Mouse (Mus musculus) cerebellum, adult (tissue): ENCODE measurements around the gene Tada2b.

Source experiments
- ATAC-seq: cut with Nextera tagmentation; 2 replicates; pipeline ENCODE4 v1.9.2; 2017; ENCODE audit warnings: mild to moderate bottlenecking, moderate library complexity, mixed read lengths; ENCODE audit not compliant: insufficient number of reproducible peaks, low FRiP score, low TSS enrichment

Gene Tada2b

GRCm38 (mm10) chr5:36451119-36451518 lies 33.0 kb downstream of the Tada2b start:
- no peak for ATAC-seq

GRCm38 (mm10) chr5:36449710-36450358 lies 34.3 kb downstream of the Tada2b start:
- no peak for ATAC-seq

- ATAC-seq, result no peak
Observed at GRCm38 (mm10) chr5:36447872-36448271, 36.2 kb downstream of the Tada2b start.

DNA sequence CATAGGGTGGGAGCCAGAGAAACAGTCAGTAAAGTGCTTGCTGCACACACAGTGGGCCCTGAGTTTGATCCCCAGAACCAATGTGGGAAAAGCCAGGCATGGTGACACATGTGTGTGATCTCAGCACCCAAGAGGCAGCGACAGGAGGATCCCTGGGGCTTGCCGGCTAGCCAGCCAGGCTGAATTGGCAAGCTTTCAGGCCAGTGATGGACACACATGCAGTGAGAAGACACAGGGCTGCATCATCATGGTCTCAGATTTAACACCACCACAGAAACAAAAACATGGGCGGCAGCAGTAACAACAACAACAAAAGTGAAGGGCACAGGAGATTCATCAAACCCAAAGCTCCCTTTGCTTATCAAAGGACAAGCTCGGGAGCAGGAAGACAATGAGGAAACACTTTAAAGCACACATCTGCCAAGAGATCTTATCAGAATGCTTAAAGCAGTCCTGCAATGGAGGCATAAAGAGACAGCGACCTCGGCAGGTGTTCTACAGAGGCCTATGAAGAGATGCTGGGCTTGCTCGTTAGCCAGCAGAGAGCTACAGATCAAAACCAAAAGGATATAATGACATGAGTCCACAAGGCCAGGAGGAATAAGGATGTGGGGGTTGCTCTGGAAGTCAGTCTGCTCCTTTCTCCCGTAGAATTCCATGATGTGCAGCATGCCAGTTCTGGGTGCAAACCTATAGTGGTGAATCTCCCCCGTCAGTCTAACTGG lies 37.8 kb downstream of the Tada2b start:
- ATAC-seq, result no peak

- peak; percentile 58 for ATAC-seq
Observed at GRCm38 (mm10) chr5:36445028-36445427, 39.1 kb downstream of the Tada2b start.

DNA sequence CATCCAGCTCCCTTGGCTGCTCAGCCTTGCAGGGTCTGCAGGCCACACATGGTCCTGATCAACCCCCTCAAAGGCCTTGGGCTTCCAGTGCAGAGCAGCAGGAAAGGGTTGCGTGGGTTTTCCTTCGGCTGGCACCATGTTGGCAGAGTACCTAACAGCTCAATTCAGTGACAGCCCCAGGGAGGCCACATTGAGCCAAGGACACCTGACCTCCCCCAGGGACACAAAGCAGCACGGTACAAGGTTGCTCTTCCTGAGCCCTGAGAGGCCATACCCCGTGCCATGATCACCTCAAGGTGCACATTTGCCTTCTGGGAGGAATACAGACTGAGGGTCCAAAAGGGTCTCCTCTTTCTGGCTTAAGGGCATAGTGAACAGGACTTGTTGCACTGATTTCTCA lies 39.5 kb downstream of the Tada2b start:
- ATAC-seq, result no peak

GRCm38 (mm10) chr5:36440741-36441140 lies 43.3 kb downstream of the Tada2b start:
- no peak for ATAC-seq

GRCm38 (mm10) chr5:36436858-36437257 lies 47.2 kb downstream of the Tada2b start:
- no peak for ATAC-seq

- no peak for ATAC-seq
Observed at GRCm38 (mm10) chr5:36434398-36434967, 49.6 kb downstream of the Tada2b start.

DNA sequence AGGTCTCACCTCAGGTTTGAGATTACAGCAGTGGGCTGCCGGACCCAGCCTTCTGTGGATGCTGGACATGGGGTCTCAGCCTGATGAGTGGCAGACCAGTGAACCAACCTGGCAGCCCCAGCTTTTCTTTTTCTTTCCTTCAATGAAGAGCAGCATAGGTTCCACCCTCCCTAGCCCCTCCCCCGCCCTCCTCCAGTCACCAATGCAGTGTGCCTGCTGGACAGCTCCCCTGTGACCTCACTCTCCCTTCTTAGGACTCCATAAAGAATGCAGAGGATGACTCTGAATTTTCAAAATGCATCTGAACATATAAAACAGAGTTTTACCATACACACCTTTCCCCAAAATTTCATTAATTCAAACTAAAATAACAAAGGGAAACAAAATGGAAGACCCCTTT lies 52.4 kb downstream of the Tada2b start:
- ATAC-seq, result no peak

DNA sequence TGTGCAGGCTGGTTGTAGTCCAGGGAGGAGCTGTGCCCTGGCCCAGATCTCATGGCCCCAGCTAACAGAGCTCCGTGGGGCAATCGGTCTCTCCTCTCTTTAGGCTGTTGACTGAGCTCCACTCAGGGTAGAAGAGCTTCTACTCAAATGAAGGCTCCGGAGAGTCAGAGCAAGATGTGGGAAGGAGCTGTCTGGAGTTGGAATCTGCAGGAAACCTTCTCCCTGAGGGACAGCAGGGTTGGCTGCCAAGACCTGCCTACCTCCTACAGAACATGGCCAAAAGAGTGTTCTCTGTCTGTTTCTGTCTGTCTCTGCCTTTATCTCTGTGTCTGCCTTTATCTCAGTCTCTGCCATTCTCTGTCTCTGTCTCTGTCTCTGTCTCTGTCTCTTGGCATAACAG lies 54.5 kb downstream of the Tada2b start:
- no peak for ATAC-seq

DNA sequence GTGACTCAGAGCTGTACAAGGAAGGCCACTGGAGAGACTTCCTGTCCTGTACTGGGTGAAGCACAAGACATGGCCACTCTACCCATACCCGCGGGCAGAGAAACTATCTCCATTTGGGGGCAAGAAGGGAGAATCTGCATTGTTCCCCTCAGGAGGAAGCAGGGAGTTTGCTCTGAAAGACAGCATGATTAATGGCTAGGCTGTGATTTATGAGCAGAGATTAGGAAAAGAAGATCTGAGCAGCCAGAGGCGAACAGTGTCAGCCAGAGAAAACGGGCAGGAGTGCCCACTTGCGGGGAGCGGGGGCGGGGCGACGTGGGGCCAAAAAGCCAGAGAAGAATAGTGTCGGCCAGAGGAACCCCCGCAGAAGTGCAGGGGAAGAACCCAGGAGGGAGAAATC lies 56.3 kb downstream of the Tada2b start:
- no peak for ATAC-seq

DNA sequence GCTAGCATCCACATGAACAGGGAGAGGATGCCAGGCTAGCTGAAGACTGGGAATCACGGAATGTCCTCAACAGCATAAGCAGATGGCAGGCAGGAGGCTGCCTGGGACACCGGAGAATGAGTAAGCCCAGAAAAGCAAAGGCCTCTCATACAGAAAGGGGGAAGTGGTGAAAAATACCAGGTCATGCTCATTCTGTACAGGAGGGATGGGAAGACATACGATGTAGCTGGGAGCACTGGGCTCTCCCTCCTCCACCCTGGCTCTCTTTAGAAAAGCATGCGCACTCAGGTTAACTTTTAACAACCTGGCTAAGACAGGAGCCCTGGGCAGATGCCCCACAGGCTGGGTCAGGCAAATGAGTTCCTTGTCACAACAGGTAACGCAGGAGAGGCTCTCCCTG lies 57.7 kb downstream of the Tada2b start:
- no peak for ATAC-seq

- ATAC-seq, result no peak
Observed at GRCm38 (mm10) chr5:36424676-36425075, 59.4 kb downstream of the Tada2b start.
